Mouse (Mus musculus) G1E (cell line): Measurements from ENCODE around the gene Sox12. TPM values are rescaled to one million over a fixed set of nuclear protein-coding genes. Genes with fewer than 3 reads are reported as not detected.

Experiments
- ATAC-seq: 2 replicates; pipeline ENCODE4 v1.8.0; 2016; ENCODE audit warnings: mild to moderate bottlenecking; ENCODE audit not compliant: insufficient number of reproducible peaks, poor library complexity, low FRiP score, severe bottlenecking; ENCODE audit errors: extremely low read depth
- DNase-seq: peaks from one replicate; pipeline ENCODE4 v3.0.0; 2012; ENCODE audit warnings: low spot score
- H3K27me3 ChIP-seq: 2 replicates; pipeline ENCODE4 v1.6.1; 2012; ENCODE audit warnings: mild to moderate bottlenecking, low read length, inconsistent platforms; ENCODE audit not compliant: insufficient read depth
- H3K36me3 ChIP-seq: replicated peaks from 2 replicates; pipeline ENCODE3; 2012; ENCODE audit warnings: mild to moderate bottlenecking, inconsistent platforms
- H3K4me1 ChIP-seq: 2 replicates; pipeline ENCODE4 v1.6.1; 2012; ENCODE audit warnings: low read depth, low read length, inconsistent platforms, mixed read lengths; ENCODE audit not compliant: insufficient read depth
- H3K4me3 ChIP-seq: 2 replicates; pipeline ENCODE4 v1.5.1; 2012; ENCODE audit warnings: low read depth, mild to moderate bottlenecking, inconsistent platforms, low read length, moderate library complexity, mixed read lengths
- H3K9me3 ChIP-seq: replicated peaks from 2 replicates; pipeline ENCODE4 v1.6.1; 2012; ENCODE audit warnings: inconsistent platforms
- CTCF ChIP-seq: IDR thresholded peaks from 2 replicates; pipeline ENCODE4 v1.5.1; 2012; ENCODE audit warnings: low read depth, low read length, inconsistent platforms, mixed read lengths
- GATA1 ChIP-seq: IDR thresholded peaks from 2 replicates; pipeline ENCODE4 v1.6.1; 2012; ENCODE audit warnings: borderline replicate concordance, low read length, inconsistent platforms, mixed read lengths
- GATA2 ChIP-seq: IDR thresholded peaks from 2 replicates; pipeline ENCODE4 v1.6.1; 2012; ENCODE audit warnings: low read depth, low read length, inconsistent platforms, borderline replicate concordance
- POLR2AphosphoS5 ChIP-seq: IDR thresholded peaks from 2 replicates; pipeline ENCODE4 v1.6.1; 2012; ENCODE audit warnings: low read depth, low read length, inconsistent platforms; ENCODE audit not compliant: insufficient replicate concordance
- TAL1 ChIP-seq: conservative IDR thresholded peaks from 2 replicates; pipeline ENCODE4 v1.6.1; 2012; ENCODE audit warnings: low read depth, low read length, inconsistent platforms, mixed read lengths
- polyA plus RNA-seq: library from polyadenylated mRNA; stranded (reverse); fragments of >175 nt; gene quantifications from 2 replicates; pipeline ENCODE4 v1.2.3, GENCODE M21; 2012
- total RNA-seq, 2 experiments: library from RNA; stranded (forward) in 1 of 2; stranded (reverse) in 1 of 2; fragments of 200-1000 nt in 1 of 2; fragments of >200 nt in 1 of 2; fragmentation: Nextera tagmentation in 1 of 2; gene quantifications; 2 replicates each; pipeline ENCODE4 v1.2.3; 2014 to 2017

The Sox12 gene
- total RNA-seq (2014; fragmentation: Nextera tagmentation), result 29.4 and 34.4 TPM in 2 replicates
- 0.98 and 1.7 TPM in 2 replicates for total RNA-seq (2017)
- polyA plus RNA-seq, result 60.0 and 62.8 TPM in 2 replicates

GRCm38 (mm10) chr2:152397680-152398435 lies at the start of gene Sox12:
TSS of gene Sox12 (minus strand) at chr2:152398063.
- peaks cover 20% of the 10 kb centered on the region for H3K9me3 ChIP-seq
- peaks cover 22% of the 10 kb centered on the region for H3K36me3 ChIP-seq
- ATAC-seq, result peak; percentile 10; the same call in 1 of the 2 replicates
- peaks cover 48% of the 10 kb centered on the region for H3K4me1 ChIP-seq
- TF ChIP-seq TAL1 (no peak), GATA1 (no peak), POLR2AphosphoS5 (no peak), CTCF (no peak), GATA2 (no peak)
- peak; percentile 65 for DNase-seq
- peak within 1 kb of the TSS; percentile 79 for H3K4me3 ChIP-seq
- peaks cover 31% of the 10 kb centered on the region for H3K27me3 ChIP-seq

DNA sequence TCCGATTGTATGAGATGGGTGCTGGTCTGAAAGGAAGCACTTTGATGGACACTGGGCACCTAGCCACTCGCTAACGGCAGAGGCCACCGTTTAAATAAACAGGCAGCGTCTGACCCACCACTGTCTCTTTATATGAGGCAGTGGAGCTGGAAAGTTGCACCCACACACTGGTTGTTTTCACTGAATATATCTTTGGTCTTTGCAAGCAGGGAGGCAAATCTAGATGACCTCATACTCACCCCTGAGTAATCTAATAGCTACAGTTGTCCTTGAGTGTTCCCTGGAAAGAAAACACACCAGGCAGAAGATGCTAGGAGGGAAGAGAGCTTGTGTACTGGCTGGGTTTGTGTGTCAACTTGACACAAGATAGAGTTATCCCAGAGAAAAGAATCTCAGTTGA lies 49.6 kb upstream of the Sox12 start:
- H3K36me3 ChIP-seq, result peaks cover 19% of the 10 kb centered on the region
- peaks cover 35% of the 10 kb centered on the region for H3K4me1 ChIP-seq
- TF ChIP-seq GATA2 (no peak), GATA1 (no peak), POLR2AphosphoS5 (no peak), CTCF (no peak), TAL1 (no peak)
- ATAC-seq (no peak), DNase-seq (no peak)
- no peak overlapping the region for H3K4me3 ChIP-seq
- no peaks in the 10 kb centered on the region for H3K9me3 ChIP-seq
- peaks cover 9% of the 10 kb centered on the region; the same call in 1 of the 2 replicates for H3K27me3 ChIP-seq

DNA sequence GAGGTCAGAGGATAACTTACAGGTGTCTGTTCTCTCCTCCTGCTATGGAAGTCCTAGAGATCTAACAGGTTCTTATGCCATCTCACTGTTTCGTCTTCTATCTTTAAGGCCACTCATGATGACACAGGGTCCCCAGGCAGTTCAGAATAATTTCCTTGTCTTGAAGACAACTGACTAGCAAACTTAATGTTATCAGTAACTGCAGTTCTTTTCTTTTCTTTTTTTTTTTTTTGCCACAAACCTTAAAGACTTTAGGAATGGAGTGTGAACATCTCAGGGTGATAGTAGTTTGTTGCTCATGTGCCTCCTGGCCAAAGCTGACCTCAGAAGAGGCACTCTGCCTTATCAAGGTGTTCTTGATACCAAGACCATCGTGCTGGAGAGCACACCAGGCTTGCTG lies 48.8 kb upstream of the Sox12 start:
- H3K4me1 ChIP-seq, result peaks cover 37% of the 10 kb centered on the region
- H3K36me3 ChIP-seq, result peaks cover 27% of the 10 kb centered on the region
- TF ChIP-seq TAL1 (no peak), CTCF (no peak), GATA1 (no peak), POLR2AphosphoS5 (no peak), GATA2 (no peak)
- H3K4me3 ChIP-seq, result no peak overlapping the region
- no peak for DNase-seq
- peak; percentile 8; the same call in 1 of the 2 replicates for ATAC-seq
- no peaks in the 10 kb centered on the region for H3K9me3 ChIP-seq
- H3K27me3 ChIP-seq, result peaks cover 4% of the 10 kb centered on the region; the same call in 1 of the 2 replicates

- Histone ChIP-seq H3K4me3 (no peak overlapping the region), H3K27me3 (peaks cover 6% of the 10 kb centered on the region; the same call in 1 of the 2 replicates), H3K9me3 (no peaks in the 10 kb centered on the region), H3K4me1 (peaks cover 40% of the 10 kb centered on the region), H3K36me3 (peaks cover 51% of the 10 kb centered on the region)
- no peak for TF ChIP-seq CTCF
- no peak for TF ChIP-seq GATA1
- no peak for TF ChIP-seq GATA2
- no peak for TF ChIP-seq POLR2AphosphoS5
- no peak for TF ChIP-seq TAL1
- ATAC-seq (no peak), DNase-seq (no peak)
Observed at GRCm38 (mm10) chr2:152443281-152443680, 45.4 kb upstream of the Sox12 start.

DNA sequence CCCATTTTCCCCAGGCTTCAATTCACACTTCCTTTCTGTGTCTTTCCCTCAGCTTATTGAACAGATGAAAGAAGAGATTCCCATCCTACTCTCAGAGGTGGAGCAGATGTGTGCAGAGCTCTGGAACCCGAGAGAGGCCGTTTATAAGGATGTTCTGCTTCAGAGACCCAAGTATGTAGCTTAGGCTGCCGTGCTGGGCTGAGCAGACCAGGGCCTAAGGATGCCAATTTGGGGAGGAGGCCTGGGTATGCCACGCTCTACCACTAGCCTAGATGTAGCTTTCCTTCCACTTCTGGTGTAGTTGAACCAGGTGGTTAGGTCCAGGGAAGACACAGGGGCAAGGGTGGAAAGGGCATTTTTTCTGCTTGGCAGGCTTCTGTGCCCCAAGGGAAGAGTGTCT lies 44.5 kb upstream of the Sox12 start:
- no peak overlapping the region for H3K4me3 ChIP-seq
- peaks cover 42% of the 10 kb centered on the region for H3K4me1 ChIP-seq
- TF ChIP-seq CTCF (no peak), GATA2 (no peak)
- DNase-seq (no peak), ATAC-seq (no peak)
- no peaks in the 10 kb centered on the region for H3K9me3 ChIP-seq
- peaks cover 6% of the 10 kb centered on the region; the same call in 1 of the 2 replicates for H3K27me3 ChIP-seq
- peaks cover 51% of the 10 kb centered on the region for H3K36me3 ChIP-seq

- no peak overlapping the region for H3K4me3 ChIP-seq
- ATAC-seq (no peak), DNase-seq (no peak)
- peaks cover 6% of the 10 kb centered on the region; the same call in 1 of the 2 replicates for H3K27me3 ChIP-seq
- no peak for TF ChIP-seq GATA2
- no peak for TF ChIP-seq CTCF
- TF ChIP-seq POLR2AphosphoS5, result no peak
- no peak for TF ChIP-seq TAL1
- TF ChIP-seq GATA1, result no peak
- peaks cover 46% of the 10 kb centered on the region for H3K4me1 ChIP-seq
- H3K36me3 ChIP-seq, result peaks cover 51% of the 10 kb centered on the region
- H3K9me3 ChIP-seq, result no peaks in the 10 kb centered on the region
Observed at GRCm38 (mm10) chr2:152439833-152440232, 42.0 kb upstream of the Sox12 start.
